In the genomic region with DNA sequence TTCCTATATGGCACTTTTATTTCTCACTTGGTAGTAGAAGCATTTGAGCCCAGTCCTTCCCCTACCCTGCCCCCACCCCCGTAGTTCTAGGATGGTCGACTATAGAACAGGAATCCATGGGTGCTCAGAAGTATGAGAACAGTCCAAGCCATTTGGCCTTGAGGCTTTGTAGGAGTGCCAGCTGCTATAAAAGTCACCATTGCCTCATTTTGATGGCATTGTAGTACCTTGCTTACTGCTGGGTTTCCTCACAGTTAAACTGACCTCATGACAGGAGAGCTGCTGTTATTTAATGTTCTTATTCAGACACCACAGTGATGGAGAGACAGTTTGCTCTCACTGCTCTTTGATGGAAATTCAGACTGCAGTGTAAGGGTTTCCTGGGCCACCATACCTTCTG, we compare ENCODE assay signal across 15 mouse cellular contexts. TPM values are rescaled to one million over a fixed set of nuclear protein-coding genes. Genes with fewer than 3 reads are reported as not detected.
DNase-seq lines count a peak whose midpoint lies in the region; ATAC-seq lines count a peak whose summit lies in the region.
"Had no signal": no experiment of that assay in that cellular context is flagged by ENCODE, and none has a peak within 500 bp of the region (broad histone marks: within the 10 kb centered on the region; RNA-seq: fewer than 3 reads in every experiment).

No protein-coding gene starts in this region.

- no peak for ATAC-seq in megakaryocyte progenitor cell, adult 5-6 weeks (replicated peaks; ENCODE audit: poor library complexity)
- ATAC-seq: midbrain, embryonic 15.5 days; Patski had no signal

- intact Hi-C loops in heart, postnatal 25 days (cut with DNase I), result no loop called here

- DNase-seq in adrenal gland, adult (ENCODE audit: inconsistent age in 2 of 2, low spot score in 1 of 2), result peak; percentile 11 to 66
- DNase-seq in adrenal gland, postnatal 4 days (ENCODE audit: low spot score in 2 of 2), result no peak
- DNase-seq in heart, adult 11 months, result peak; percentile 66
- DNase-seq in heart, postnatal 25 days (ENCODE audit: low spot score), result no peak
- DNase-seq in adipocyte (ENCODE audit: low spot score), result peak; percentile 26
- peak; percentile 55 for DNase-seq in fat pad, adult 2 months (ENCODE audit: extremely low read depth, low read depth, low spot score)
- no peak for DNase-seq in layer of hippocampus, postnatal 10 days (ENCODE audit: low spot score in 2 of 2)
- DNase-seq: kidney, adult 8-10 months; kidney, postnatal 25 days; lung, adult 2 months; right cerebral cortex, adult 18-20 months; thymus, postnatal 4 days had no signal

RNA-seq across cellular contexts. Expression of a gene that starts 59.2 kb away (rescaled TPM):
- total RNA-seq in adrenal gland, postnatal 4 days (2021), result 10 to 100 TPM; 59.9 to 62.6 TPM
- 1 to 10 TPM; 3.7 to 4.4 TPM for total RNA-seq in heart, postnatal 25 days (2021)
- total RNA-seq in layer of hippocampus, postnatal 10 days (2021), result 100 to 1,000 TPM in 1 of 2 experiments, 10 to 100 TPM in 1; 98.5 to 100 TPM
- 4.9 and 6.5 TPM in 2 replicates for total RNA-seq in megakaryocyte progenitor cell, adult 5-6 weeks (2015)
- total RNA-seq in megakaryocyte progenitor cell, adult 5-6 weeks (2017), result 3.3 and 5.2 TPM in 2 replicates

Comparison
In these comparisons a context has a peak if more than half of its experiments do, and no peak if none do; other contexts are left out.
1. DNase-seq: peak in adrenal gland, adult (2 of 2), heart, adult 11 months (single experiment), adipocyte (single experiment) and fat pad, adult 2 months (single experiment); none in adrenal gland, postnatal 4 days (0 of 2), heart, postnatal 25 days (single experiment) and layer of hippocampus, postnatal 10 days (0 of 2).
2. RNA of a gene that starts 59.2 kb away (total RNA-seq): 98.5 to 100 TPM in layer of hippocampus, postnatal 10 days and 59.9 to 62.6 TPM in adrenal gland, postnatal 4 days; 3.3 to 6.5 TPM in megakaryocyte progenitor cell, adult 5-6 weeks and 3.7 to 4.4 TPM in heart, postnatal 25 days; every median in the first group is over 4 times any median in the second.